Mouse (Mus musculus): ENCODE results near the gene Fam208a. TPM values are rescaled to one million over a fixed set of nuclear protein-coding genes. Genes with fewer than 3 reads are reported as not detected.

The Fam208a gene
- polyA plus RNA-seq, 1 experiment from 2014 or later, result 16.2 TPM

DNA sequence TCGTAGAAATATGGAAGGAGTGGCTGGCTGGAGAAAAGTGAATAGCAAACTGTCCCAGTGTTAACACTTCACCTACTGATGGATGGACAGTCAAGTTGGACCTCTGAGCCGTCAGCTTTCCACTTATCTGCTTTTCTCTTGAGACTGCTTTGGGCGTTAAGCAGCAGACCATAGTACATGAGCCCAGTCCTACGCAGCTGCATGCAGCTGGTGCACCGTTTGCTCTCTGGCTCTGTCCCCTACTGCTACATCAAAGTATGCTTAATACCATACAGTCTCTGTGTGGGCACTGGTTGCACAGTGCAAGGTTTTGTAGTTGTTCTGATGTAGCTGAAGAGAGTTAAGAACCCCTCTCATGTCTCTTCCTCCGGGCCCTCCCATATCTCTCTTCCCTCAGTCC lies 28.1 kb upstream of the Fam208a start:
- 88% methylated on average over 6 of the region's 6 CpGs for WGBS
- ATAC-seq, result no peak
- no peaks in the 10 kb centered on the region for H3K36me3 ChIP-seq (ENCODE audit: poor library complexity, severe bottlenecking)

DNA sequence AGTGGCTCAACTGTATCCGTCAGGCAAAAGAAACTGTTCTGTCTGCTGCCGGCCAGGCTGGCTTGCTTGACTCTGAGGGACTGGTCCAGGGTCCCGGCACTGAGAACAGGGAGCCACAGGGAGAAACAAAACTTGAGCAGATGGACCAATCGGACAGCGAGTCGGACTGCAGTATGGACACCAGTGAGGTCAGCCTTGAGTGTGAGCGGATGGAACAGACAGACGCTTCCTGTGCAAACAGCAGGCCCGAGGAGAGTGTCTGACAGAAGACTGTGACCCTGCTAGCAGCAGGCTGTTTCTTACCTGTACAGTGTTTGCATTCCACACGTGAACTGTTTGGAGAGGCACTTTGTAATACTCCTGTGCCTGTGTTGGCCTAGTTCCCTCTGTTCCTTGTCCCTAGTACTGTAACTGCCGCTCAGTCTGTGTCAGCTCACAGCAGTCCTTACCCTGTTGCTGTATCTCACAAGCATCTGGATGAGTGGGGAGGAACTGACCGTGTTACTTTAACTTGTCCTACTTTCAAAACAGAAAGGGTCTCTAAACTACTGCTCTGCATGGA lies 26.8 kb upstream of the Fam208a start:
- no peaks in the 10 kb centered on the region for H3K36me3 ChIP-seq (ENCODE audit: poor library complexity, severe bottlenecking)
- no peak overlapping the region for H3K27ac ChIP-seq
- WGBS, result 90% methylated on average over 12 of the region's 12 CpGs
- no peaks in the 10 kb centered on the region for H3K9me3 ChIP-seq (replicated peaks)
- no peaks in the 10 kb centered on the region for H3K27me3 ChIP-seq
- no peak overlapping the region for H3K4me2 ChIP-seq
- H3K4me3 ChIP-seq, result no peak overlapping the region
- ATAC-seq, result no peak
- no peak overlapping the region for H3K9ac ChIP-seq
- no peaks in the 10 kb centered on the region for H3K4me1 ChIP-seq

More for the DNA sequence above, 28.1 kb upstream of the Fam208a start:
- Histone ChIP-seq H3K4me3 (no peak overlapping the region), H3K4me1 (no peaks in the 10 kb centered on the region), H3K4me2 (no peak overlapping the region), H3K9me3 (replicated peaks) (no peaks in the 10 kb centered on the region), H3K27me3 (no peaks in the 10 kb centered on the region), H3K9ac (no peak overlapping the region), H3K27ac (no peak overlapping the region)

DNA sequence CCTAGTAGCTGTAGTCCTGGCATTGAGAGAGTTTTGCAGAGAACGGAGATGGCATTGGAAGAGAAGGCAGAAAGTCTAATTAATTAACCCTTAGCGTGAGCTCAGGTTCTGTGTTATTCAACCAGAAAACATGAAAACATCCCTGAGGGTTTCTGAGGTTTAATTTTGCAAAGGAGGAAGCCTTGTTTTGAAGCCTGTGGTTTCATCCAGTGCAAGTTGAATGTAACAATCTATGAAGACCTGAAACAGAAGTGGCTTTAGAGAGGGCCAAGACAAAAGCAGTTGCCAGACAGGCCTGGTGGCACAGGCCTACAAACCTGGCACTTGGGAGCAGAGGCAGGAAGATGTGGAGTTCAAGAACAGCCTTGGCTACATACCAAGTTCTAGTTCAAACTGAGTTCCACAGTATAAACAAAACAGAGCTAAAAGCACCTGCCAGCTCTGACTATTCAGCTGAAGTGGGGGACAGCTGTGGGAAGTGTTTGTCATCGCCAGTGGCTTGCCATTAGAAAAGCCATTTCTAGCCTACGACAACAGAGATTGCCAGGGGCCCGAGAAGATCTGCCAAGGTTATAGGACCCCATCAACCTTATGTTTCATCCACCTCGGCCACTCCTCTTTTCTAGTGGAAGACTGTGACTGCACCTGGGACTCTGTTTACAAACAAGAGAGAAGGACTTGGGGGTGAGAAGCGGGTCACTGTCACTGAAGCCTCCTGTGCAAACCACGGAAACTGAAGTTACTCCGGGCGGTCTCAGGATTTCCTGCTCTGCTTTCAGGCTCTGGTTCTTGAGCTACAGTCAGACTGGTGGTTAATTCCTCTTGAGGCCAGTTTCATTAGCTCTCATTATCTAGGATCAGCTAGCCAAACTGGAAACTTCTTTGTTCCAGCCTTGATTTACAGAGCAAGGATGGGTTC lies 26.0 kb upstream of the Fam208a start:
- Histone ChIP-seq H3K4me1 (no peaks in the 10 kb centered on the region), H3K27ac (no peak overlapping the region), H3K4me2 (no peak overlapping the region), H3K9ac (no peak overlapping the region), H3K4me3 (no peak overlapping the region), H3K36me3 (ENCODE audit: poor library complexity, severe bottlenecking) (no peaks in the 10 kb centered on the region), H3K9me3 (replicated peaks) (no peaks in the 10 kb centered on the region), H3K27me3 (no peaks in the 10 kb centered on the region)
- no peak for ATAC-seq
- 85% methylated on average over 10 of the region's 10 CpGs for WGBS

DNA sequence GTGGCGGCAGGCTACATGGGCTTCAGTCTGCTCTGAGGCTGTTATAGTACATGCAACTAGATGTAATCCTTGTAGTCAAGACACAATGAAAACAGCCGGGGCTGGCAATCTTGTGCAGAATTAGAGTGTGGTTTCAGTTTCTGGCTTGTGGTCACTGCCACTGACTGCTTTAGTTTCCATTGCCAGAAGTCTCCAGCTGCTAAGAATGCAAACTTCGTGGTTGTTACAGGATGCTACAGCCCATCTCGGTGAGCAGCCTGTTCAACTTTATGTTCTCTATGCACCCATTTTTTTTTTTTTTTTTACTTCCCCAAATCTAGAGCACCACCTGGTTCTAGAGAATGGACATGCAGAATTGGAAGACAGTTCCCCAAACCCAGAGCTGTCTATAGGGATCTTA lies 23.2 kb upstream of the Fam208a start:
- Histone ChIP-seq H3K27me3 (no peaks in the 10 kb centered on the region), H3K9me3 (replicated peaks) (peaks cover 4% of the 10 kb centered on the region), H3K4me1 (no peaks in the 10 kb centered on the region), H3K4me2 (no peak overlapping the region), H3K9ac (no peak overlapping the region), H3K27ac (no peak overlapping the region), H3K4me3 (no peak overlapping the region), H3K36me3 (ENCODE audit: poor library complexity, severe bottlenecking) (no peaks in the 10 kb centered on the region)
- WGBS, result 95% methylated on average over 4 of the region's 4 CpGs
- no peak for ATAC-seq

DNA sequence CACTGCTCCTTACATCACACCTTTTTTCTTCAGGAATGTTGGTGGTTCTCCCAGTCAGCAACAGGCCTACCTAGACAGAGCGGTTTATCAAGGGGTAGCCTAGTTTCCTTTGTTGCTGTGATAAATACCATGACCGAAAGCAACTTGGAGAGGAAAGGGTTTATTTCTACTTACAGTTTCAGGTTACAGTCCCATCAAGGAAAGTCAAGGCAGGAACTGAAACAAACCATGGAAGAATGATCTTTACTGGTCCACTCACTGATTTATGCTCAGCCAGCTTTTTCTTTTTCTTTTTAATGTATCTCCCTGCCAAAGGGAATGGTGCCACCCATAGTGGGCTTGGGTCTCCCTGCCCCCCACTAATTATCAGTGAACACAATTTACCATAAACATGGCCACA lies 22.7 kb upstream of the Fam208a start:
- Histone ChIP-seq H3K27ac (no peak overlapping the region), H3K27me3 (no peaks in the 10 kb centered on the region), H3K9ac (no peak overlapping the region), H3K4me1 (no peaks in the 10 kb centered on the region), H3K36me3 (ENCODE audit: poor library complexity, severe bottlenecking) (no peaks in the 10 kb centered on the region), H3K4me3 (no peak overlapping the region), H3K4me2 (no peak overlapping the region), H3K9me3 (replicated peaks) (peaks cover 4% of the 10 kb centered on the region)
- WGBS, result 95% methylated on average over 2 of the region's 2 CpGs
- ATAC-seq, result no peak

DNA sequence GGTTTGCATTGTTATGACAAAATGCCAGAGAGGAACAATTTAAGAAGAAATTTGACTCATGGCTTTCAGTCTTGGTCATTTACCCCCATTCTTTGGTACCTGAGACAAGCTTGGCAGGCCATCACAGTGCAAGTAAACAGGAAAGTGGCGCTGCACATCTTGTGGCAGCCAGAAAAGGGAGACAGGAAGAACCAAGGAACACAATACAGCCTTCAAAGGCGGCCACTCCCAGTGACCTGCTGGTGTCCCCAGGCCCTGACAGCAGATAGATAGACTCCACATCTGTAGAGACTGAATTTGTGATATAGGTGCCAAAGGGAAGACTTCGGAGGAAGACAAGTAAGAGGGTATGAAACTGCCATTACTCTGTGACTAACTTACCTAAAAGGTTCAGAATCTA lies 20.4 kb upstream of the Fam208a start:
- H3K4me2 ChIP-seq, result no peak overlapping the region
- WGBS, result 90% methylated on average over 3 of the region's 3 CpGs
- H3K4me1 ChIP-seq, result no peaks in the 10 kb centered on the region
- H3K27ac ChIP-seq, result no peak overlapping the region
- H3K4me3 ChIP-seq, result no peak overlapping the region
- no peak overlapping the region for H3K9ac ChIP-seq
- H3K27me3 ChIP-seq, result no peaks in the 10 kb centered on the region
- no peak for ATAC-seq
- H3K36me3 ChIP-seq (ENCODE audit: poor library complexity, severe bottlenecking), result no peaks in the 10 kb centered on the region
- peaks cover 4% of the 10 kb centered on the region for H3K9me3 ChIP-seq (replicated peaks)

DNA sequence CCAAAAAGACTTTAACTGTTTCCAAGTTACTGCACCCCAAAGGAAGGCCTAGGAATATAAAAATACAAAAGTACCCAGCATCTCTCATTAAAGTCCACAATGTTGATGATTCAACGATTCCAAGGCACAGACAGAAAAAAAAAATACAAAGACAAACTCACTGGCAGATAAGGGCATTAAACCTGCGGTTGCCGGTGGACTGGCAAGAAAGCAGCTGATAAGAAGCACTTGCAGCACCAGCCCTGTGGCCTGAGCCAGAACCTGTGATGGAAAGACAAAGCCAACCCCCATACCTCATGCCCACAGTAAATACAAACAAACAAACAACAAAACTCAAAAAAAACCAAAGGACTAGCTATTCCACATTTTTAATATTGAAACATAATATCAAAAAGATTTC lies 19.0 kb upstream of the Fam208a start:
- ATAC-seq, result no peak
- Histone ChIP-seq H3K27ac (no peak overlapping the region), H3K36me3 (ENCODE audit: poor library complexity, severe bottlenecking) (no peaks in the 10 kb centered on the region), H3K4me3 (no peak overlapping the region), H3K4me1 (no peaks in the 10 kb centered on the region), H3K9me3 (replicated peaks) (peaks cover 4% of the 10 kb centered on the region), H3K27me3 (no peaks in the 10 kb centered on the region), H3K9ac (no peak overlapping the region), H3K4me2 (no peak overlapping the region)
- 91% methylated on average over 3 of the region's 3 CpGs for WGBS

DNA sequence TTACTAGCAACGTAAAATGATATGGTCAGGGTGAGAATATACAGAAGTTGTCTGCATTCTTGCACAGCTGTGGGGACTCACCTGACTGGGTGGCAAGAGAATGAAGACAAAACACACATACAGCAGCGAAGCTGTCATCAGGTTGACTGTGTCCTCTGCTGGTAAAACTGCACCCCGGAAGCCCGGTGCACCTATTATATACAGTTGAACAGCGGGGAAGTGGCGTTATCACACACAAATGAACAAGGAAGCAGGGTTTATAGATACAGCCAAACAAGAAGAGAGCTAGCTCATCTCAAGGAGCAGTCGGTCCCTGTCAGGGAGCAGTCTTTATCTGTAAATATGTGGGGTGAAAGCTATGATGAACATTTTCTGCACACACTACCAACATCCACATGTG lies 17.1 kb upstream of the Fam208a start:
- ATAC-seq, result no peak
- 94% methylated on average over 7 of the region's 7 CpGs for WGBS
- H3K36me3 ChIP-seq (ENCODE audit: poor library complexity, severe bottlenecking), result no peaks in the 10 kb centered on the region

DNA sequence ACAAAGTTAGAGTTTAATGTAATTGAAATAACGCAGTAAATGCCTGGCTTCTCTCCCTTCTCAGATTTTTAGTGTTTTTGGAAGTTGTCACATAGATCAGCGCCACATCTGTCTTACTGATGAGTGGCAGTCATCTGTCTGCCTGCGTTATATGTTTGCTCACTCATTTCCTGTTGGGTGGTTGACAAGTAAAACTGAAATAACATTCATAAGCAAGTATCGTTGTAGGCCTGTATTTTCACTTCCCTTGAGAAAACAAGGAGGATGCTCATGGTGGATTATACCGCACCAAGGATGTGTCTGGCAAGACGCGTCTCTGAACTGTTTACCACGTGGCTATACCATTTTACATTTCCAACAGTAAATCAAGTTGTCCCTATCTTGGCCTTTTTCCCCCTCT lies 15.9 kb upstream of the Fam208a start:
- H3K9me3 ChIP-seq (replicated peaks), result peaks cover 4% of the 10 kb centered on the region
- no peaks in the 10 kb centered on the region for H3K4me1 ChIP-seq
- WGBS, result 89% methylated on average over 8 of the region's 8 CpGs
- no peak for ATAC-seq
- no peak overlapping the region for H3K9ac ChIP-seq
- H3K4me3 ChIP-seq, result no peak overlapping the region
- H3K27ac ChIP-seq, result no peak overlapping the region
- H3K36me3 ChIP-seq (ENCODE audit: poor library complexity, severe bottlenecking), result no peaks in the 10 kb centered on the region
- no peak overlapping the region for H3K4me2 ChIP-seq
- no peaks in the 10 kb centered on the region for H3K27me3 ChIP-seq

More for the DNA sequence above, 17.1 kb upstream of the Fam208a start:
- Histone ChIP-seq H3K4me3 (no peak overlapping the region), H3K27ac (no peak overlapping the region), H3K4me1 (no peaks in the 10 kb centered on the region), H3K27me3 (no peaks in the 10 kb centered on the region), H3K9me3 (replicated peaks) (peaks cover 4% of the 10 kb centered on the region), H3K9ac (no peak overlapping the region), H3K4me2 (no peak overlapping the region)

DNA sequence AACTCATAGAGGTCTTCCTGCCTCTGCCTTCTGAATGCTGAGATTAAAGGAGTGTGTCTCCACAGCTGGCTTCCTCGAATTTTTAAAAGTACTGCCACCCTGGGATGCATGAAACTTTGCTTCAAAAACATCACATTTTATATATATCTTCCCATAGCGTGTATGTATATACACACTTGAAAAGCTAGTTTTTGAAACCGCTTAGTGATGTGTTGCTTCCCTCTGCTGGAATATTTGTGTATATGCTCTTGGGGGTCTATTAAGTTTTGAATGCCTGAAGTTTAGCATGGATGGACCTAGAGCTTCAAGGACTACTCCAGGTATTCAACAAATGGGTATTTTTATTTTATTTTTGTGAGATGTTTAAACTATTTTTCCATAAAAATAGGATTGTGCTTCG lies 14.7 kb upstream of the Fam208a start:
- Histone ChIP-seq H3K9ac (no peak overlapping the region), H3K27me3 (no peaks in the 10 kb centered on the region), H3K27ac (no peak overlapping the region), H3K4me3 (no peak overlapping the region), H3K4me2 (no peak overlapping the region), H3K36me3 (ENCODE audit: poor library complexity, severe bottlenecking) (no peaks in the 10 kb centered on the region), H3K4me1 (no peaks in the 10 kb centered on the region), H3K9me3 (replicated peaks) (peaks cover 4% of the 10 kb centered on the region)
- WGBS, result 50% methylated on average over 4 of the region's 4 CpGs
- no peak for ATAC-seq

DNA sequence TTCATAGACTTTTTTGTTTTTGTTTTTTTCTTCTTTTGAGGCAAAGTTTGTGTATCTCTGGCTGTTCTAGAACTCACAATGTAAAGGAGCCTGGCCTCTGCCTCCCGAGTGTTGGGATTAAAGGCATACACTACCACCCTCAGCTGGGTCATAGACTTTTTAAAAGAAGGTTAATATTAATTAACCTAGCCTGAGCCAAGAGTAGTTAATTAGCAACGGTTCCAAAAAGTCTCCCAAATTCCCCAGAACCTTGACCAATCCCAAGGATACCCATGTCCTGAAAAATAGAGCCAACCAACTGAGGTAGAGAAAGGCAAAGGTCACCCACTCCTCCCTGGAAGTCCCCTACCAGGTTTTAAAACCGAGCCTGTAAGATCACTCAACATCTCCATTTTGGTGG lies 7.8 kb upstream of the Fam208a start:
- Histone ChIP-seq H3K27me3 (no peaks in the 10 kb centered on the region), H3K27ac (no peak overlapping the region), H3K9ac (no peak overlapping the region), H3K4me2 (no peak overlapping the region), H3K36me3 (ENCODE audit: poor library complexity, severe bottlenecking) (no peaks in the 10 kb centered on the region), H3K9me3 (replicated peaks) (no peaks in the 10 kb centered on the region), H3K4me1 (no peaks in the 10 kb centered on the region), H3K4me3 (no peak overlapping the region)
- 69% methylated on average over 3 of the region's 3 CpGs for WGBS
- ATAC-seq, result no peak

DNA sequence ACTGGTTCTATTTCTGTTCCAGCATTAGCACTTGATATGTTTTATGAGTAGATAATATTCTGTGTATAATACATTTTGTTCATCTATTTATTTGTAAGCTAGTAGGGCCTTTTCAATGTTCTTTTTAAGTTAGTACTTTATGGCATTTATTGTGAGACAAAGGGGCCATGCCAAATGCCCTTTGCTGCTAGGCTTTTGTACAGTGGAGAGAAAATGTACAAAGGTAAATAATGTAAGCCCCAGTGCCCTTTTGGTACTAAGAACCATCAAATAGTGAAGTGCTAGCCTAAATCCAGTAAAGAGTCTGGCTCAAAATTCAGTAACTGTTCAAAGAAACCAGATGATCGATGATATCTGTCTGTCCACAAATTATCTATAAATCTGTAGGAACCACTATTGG lies 6.3 kb upstream of the Fam208a start:
- Histone ChIP-seq H3K4me3 (no peak overlapping the region), H3K4me1 (no peaks in the 10 kb centered on the region), H3K9me3 (replicated peaks) (no peaks in the 10 kb centered on the region), H3K27ac (no peak overlapping the region), H3K36me3 (ENCODE audit: poor library complexity, severe bottlenecking) (no peaks in the 10 kb centered on the region), H3K4me2 (no peak overlapping the region), H3K27me3 (no peaks in the 10 kb centered on the region), H3K9ac (no peak overlapping the region)
- 90% methylated on average over 1 of the region's 1 CpGs for WGBS
- no peak for ATAC-seq
